Mouse (Mus musculus): ENCODE measurements around the gene Cdc5l. TPM values are rescaled to one million over a fixed set of nuclear protein-coding genes. Genes with fewer than 3 reads are reported as not detected.
A peak's percentile ranks its signal among the peaks of the same experiment; 100 is the strongest.
"Not testable (repeated sequence)": the region's sequence is repeated elsewhere in the genome, so short reads cannot be mapped to it uniquely, and the experiment has no call there.

The Cdc5l gene
- 10 to 100 TPM; 32.9 to 33.3 TPM for total RNA-seq (2021)
- long read RNA-seq, experiment 1, transcript Cdc5l-201 (16 exons, 3,027 nt): major isoform, 12 of 19 reads
- long read RNA-seq, experiment 1, partial matches to known transcripts: 7 of 19 reads
- long read RNA-seq, experiment 1, other reads (novel, unspliced or antisense): 0 of 19 reads
- long read RNA-seq, experiment 2, transcript Cdc5l-201 (16 exons, 3,027 nt): major isoform, 11 of 13 reads
- long read RNA-seq, experiment 2, partial matches to known transcripts: 2 of 13 reads
- long read RNA-seq, experiment 2, other reads (novel, unspliced or antisense): 0 of 13 reads

DNA sequence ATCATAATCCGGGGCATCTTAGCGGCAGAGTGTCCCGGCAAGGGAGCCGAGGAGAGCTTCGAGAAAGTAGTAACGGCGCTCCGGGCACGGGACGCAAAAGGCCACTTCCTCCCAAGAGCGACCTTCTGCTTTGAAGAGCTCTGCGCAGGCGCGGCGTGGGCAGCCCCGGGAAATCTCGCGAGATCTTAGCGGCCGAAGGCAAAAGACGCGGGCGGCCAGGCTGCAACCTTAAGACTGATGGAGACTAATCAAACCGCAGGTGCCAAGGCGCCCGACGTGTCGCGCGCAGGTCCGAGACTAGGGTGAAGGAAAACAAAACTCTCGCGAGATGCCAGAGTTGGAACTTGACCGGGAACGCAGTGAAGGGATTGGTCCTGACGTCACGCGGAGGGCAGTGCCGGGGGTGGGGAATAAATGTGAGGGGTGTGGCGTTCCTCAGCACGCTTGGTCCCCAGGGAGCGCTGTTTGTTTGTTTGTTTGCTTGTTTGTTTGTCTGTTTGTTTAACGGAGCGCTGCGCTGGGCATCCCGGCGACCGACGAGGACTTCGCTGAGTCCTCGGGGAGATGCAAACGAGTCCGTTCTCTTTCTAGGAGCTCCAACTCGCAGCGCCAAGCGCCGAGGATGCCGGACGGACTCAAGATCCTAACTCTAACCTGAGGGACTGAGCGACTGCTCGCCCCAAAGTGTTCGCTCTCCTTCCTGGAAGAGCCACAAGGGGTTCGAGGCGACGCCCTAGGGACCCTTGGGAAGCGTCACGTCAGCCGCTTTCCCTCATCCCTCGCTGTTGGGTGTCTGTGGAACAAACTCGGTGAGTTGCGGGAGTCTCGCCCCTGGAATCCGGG, at the start of gene Cdc5l:
TSS of gene Cdc5l (minus strand) at position 319 of the 843 bp plus-strand sequence.
- DNase-seq: peak; percentile 96

DNA sequence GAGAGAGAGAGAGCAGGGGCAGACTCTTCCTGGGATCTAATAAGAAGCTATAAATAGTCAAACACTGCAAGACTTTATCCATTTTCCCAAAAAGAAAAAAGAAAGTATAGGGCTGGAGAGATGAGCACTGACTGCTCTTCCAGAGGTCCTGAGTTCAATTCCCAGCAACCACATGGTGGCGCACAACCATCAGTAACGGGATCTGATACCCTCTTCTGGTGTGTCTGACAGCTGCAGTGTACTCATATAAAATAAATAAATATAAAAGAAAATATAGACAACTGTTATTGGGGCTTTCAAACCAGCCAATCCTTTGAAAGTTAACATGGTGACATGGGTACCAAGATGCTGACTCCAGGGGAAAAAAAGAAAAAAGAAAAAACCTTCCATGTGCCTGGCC, 46.9 kb upstream of the Cdc5l start:
- DNase-seq: no peak

DNA sequence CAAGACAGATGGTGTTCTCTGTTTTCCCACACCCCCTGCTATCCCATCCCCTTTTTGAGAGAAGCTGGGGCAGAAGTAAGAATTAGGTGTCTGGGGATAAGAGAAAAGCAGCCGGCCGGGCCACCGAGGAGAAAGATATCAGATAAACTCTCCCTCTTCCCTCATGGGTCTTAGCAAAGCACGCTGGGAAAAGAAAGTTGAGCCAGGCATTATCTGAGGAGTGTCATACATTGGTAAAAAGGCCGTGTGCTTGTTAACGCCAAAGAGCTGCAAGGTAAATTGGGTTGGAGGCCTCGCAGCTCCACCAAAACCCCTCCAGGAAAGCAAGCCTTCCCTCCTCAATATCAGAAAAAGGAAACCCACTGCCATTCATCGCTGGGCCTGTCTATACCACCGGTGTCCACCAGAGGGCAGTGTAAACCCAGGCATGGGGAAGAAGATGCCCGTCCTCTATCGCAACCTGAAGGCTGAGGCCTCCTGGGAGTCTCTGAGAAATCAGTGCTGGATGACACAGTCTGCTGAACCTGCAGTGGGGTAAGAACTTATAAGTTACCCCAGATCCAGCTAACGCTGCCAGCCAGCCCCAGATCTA, 44.8 kb upstream of the Cdc5l start:
- peak; percentile 51 for DNase-seq

DNA sequence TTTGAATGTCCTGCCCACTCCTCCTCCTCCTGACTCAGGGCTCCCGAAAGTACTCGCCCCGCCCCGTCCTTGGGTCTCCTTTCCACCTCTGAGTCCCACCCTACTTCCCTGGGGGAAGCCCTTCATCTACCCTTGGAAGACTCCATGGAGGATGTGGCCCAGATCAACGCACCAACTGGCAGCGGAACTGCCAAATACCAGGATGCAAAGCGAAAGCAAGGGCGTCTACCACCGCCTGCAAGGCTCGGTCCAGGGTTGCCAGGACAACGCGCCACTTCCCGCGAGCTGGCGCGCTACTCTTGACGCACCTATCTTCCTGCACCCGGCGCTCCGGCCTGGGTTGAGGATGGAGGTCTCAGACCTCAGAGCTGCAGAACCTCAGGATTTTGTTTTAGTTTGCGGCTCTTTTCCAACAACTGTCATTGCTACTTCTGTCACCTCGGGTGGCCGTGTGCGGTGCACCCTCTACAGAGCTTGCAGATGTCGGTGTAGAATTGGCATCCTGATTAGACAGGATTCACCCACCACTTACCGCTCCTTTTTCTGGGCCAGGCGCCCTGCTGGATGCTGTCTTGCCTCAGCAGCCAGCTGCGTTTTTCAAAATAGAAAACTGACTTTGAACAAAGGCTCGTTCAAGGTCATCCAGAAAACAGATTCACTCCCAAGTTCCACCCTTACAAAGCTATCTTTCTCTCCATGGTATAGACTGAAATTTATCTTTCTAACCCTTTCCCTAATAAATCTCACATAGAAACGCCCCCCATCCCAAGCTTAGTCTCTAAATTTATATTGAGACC, 41.3 kb upstream of the Cdc5l start, which contains the start of gene Spats1:
TSS of gene Spats1 (minus strand) at position 747 of the 797 bp plus-strand sequence.
- peak; percentile 29 for DNase-seq

DNA sequence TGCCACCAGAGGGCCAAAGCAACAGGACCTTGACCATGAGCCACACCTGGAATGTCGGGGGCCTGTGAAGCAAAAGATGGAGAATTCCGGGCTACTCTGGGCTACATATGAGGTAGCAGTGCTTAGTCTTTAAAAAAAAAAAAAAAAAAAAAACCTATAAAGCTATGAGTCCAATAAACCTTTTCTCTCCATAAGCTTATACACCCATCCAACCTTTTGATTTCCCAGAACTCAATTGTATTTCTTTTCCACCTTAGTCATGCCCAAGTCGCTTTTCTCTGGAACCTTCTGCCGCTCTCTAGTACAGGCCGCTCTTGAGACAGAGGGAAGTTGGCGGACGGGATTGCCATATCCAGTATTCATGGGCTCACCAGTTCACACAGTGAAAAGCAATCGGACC, 40.6 kb upstream of the Cdc5l start:
- no peak for DNase-seq

DNA sequence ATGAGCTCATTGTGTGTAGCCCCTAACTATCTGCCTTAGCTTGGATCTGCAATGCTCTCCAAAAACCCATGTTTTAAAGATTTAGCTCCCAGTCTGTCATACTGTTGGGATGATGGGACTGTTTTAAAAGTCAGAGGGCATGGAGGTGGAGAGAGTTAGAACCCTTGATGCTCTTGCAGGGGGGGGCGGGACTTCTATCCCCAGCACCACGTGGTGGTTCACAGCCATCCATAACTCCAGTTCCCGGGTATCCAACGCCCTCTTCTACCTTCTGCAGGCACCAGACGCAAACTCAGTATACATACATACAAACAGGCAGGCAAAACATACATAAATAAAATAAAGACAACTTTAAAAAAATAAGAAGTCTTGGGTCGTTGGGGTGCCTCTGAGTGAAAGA, 40.1 kb upstream of the Cdc5l start:
- DNase-seq: no peak

DNA sequence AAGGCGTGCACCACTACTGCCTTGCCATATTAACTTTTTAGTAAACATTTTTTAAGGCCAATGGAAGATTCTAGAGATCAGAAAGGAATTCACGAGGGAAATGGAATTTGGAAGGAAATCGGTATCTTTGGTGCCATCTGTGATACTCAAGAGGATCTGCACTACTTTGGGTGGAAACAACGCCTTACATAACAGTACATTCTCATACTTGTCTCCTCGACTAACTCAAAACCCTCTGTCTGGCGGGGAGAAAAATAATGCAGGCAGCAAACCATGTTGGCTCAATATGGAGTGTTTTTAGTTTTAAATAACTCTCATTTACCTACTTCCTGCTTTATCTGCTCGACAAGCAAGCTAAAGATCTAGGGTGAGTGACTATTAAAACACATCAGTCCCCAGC, 37.2 kb upstream of the Cdc5l start:
- DNase-seq: no peak

DNA sequence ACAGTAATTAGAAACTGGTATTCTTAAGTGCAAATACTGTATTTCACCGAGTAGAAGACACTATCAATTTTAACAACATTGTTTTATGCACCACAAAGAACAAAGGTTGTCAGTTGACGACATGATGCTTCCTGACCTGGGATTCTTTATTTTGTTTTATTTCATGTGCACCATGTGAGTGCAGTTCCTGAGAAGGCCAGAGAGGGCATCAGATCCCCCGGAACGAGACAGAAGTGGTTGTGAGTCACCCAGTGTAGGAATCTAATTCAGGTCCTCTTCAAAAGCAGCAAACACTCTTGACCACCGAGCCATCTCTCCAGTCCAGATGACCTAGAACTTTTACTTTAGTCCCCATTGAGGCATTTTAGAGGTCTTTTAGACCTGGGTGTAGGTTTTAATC, 34.8 kb upstream of the Cdc5l start:
- DNase-seq: no peak

DNA sequence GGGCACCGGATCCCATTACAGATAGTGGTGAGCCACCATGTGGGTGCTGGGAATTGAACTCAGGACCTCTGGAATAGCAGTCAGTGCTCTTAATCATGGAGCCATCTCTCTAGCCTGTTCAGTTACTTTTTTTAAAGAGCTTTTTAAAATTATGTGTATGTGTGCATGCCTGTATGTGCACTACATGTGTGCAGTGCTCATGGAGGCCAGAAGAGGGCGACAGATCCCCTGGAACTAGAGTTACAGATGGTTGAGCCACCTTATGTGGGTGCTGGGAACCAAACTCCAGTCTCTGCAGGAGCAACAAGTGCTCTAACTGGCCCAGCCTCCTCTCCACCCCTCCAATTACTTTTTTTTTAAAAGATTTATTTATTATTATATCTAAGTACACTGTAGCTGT, 33.2 kb upstream of the Cdc5l start:
- no peak for DNase-seq

DNA sequence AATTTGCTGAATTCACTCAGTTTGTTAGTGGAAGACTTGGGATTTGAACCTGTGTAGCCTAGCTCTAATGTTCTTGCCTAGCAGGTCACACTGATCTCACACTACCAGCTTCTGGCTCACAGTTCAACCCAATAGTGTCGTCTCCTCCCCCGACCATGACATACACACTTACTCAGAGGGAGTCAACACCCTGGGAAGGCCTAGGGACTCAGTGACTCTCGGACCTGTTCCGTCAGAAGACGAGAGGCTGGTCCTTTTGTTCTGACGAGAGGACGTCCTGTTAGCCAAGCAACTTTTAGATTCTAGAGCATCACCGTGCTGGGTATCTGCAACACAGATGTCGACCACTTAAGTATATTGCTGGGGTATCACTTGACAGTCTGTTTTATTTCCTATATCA, 30.7 kb upstream of the Cdc5l start:
- no peak for DNase-seq

DNA sequence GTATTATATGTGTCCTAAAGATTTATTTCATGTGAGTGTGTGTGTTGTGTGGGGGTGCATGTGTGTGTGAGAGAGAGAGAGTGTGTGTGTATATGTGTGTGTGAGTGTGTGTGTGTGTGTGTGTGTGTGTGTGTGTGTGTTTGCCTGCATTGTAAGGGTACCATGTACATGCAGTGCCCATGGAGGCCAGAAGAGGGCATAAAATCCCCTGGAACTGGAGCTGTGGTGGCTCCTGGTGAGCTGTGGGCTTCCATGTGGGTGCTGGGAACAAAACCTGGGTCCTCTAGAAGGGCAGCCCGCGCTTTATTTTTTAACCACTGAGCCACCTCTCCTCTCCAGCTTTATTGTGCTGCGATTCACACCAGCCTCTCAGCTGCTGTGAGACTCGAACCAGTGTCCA, 29.0 kb upstream of the Cdc5l start:
- no peak for DNase-seq

DNA sequence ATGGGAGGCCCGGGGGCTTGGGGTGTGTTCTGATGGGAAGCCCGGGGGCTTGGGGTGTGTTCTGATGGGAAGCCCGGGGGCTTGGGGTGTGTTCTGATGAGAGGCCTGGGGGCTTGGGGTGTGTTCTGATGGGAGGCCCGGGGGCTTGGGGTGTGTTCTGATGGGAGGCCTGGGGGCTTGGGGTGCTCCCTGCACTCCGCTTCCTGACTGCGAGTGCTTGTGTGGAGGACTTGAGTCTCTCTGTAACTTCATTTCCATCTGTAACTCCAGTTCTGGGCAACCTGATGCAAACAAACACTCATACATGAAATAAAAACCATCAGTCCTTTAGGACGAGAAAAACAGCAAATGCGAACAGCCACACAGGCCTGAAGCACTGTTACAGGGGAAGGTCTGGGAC, 25.5 kb upstream of the Cdc5l start:
- no peak for DNase-seq

DNA sequence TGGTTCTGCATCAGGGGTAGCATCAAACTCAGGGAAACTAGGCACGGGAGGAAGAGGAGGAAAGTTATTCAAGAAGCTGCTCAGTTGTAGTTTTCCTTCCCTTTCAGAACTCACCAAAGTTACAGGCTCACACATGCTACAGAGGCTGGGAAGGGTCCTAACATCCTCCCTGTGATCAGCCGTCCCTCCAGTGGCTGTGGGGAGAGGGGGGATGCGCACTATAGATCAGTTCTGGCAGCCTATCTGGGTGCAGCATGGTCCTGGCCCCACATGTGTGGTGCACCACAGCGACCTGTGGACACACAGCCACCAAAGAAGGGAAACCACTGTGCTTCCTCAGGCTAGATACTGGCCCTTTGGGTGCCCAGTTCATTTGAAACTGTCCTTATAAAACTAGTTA, 25.0 kb upstream of the Cdc5l start:
- DNase-seq: no peak

DNA sequence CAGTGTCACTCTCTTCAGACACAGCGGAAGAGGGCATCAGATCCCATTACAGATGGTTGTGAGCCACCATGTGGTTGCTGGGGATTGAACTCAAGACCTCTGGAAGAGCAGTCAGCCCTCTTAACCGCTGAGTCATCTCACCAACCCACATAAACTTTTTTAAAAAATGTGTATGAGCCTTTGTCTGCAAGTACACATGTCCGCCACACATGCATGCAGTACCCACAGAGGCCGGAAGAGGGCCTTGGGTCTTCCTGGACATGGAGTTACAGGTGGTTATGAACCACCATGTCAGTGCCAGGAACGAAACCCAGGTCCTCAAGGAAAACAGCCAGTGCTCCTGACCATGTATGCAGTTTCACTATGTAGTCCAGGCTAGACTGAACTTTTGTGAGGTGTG, 23.9 kb upstream of the Cdc5l start:
- no peak for DNase-seq

DNA sequence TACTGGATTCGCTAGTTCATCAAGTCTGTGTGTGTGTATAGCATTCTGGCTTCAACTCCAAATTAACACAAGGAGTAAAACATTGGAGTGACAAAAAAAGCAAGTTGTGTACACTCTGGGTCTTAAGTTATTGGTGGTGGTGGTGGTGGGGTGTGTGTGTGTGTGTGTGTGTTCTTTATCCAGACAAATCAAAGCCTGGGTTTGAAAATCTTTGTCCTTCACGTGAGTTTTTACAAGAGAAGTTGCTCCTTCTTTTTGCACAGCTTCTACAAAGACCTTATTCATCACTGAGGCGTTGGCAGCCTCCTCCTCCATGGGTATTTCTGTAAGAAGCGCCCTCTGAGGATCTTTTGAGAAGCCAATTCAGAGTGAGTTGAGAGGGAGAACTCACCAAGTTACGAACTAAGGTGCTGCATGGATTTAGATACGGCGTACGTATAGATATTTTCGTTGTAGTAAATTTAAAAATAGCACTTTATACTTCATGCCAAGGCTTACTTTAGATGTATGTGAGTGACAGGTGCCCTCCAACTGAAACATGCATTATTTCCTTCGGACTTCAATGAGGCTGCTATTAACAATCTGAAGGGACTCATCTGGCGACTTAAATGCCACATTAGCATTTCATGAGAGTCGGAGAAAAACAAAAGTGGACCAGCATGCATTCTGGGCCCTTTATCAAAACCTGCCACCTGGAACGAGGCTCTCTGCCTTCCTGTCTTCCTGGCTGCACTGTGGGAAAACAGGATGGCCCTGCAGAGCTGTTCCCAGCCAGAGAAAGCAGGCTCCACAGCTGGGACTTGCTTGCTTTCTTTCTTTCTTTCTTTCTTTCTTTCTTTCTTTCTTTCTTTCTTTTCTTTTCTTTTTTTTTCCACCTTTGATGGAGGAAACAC, 23.0 kb upstream of the Cdc5l start:
- no peak for DNase-seq

DNA sequence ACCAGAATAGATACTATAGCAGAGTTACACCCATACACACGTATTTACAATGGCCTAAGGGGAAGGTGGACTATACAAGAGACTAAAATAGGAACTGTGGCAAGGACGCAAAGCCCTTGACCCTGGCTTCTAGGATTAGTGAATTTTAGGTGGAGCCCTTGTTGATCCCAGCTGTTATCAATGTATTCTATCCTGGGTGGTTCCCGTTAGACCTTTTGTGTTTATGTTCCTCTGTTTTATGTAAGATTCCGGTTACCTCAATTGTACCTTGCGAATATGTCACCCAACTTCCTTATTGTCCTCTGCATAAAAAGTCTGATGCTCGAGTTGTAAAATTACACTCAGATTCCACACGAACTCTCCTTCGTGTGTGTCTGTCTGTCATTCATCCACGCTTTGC, 22.2 kb upstream of the Cdc5l start:
- not testable (repeated sequence) for DNase-seq

DNA sequence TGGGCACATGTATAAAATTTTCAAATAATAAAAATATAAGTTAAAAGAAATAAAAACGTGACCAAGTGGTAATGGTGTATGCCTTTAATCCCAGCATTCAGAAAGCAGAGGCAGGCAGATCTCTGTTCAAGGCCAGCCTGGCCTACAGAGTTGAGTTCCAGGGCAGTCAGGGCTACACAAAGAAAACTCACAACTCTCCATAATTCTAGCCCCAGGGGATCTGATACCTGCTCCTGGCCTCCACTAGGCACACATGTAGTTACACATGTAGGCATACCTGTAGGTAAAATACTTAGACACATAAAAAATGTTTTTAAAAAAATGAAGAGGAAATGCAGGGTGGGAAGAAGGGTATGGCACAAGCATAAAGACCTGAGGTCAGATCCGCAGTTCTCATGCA, 21.3 kb upstream of the Cdc5l start:
- DNase-seq: no peak

DNA sequence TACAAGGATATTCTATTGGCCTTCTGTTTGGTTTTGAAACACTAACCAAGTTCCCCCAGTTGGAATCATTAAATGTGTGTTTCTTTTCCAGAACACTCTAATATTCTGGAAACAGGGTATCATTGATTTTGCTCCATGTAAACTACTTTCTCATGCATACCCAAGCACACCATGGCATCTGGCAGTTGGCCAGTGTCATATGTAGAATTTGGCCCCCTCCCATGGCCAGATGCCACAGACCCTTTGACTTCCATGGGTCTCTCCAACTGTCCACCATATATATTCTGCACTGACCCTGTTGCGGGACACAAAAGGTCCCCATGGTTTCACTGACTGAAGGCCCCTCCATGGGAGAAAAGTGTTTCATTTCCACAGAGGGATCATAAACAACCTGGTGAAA, 18.7 kb upstream of the Cdc5l start:
- no peak for DNase-seq

DNA sequence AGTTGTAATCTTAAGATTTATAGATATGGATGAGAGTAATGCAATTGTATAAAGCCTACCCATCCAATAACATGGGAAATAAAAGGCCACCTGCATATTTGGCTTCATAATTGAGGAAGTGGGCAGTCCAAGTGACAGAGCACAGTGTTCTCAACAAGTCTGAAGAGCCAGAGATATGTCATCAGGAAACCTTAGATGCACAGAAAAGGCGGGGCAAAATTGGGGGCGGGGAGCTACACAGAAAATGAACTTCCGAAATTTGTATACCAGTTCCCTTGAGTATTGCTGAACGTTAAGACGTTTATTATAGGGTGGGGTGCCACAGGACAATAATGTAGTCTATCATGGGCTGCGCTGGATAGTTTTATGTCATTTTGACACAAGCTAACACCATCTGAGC, 16.6 kb upstream of the Cdc5l start:
- DNase-seq: no peak

DNA sequence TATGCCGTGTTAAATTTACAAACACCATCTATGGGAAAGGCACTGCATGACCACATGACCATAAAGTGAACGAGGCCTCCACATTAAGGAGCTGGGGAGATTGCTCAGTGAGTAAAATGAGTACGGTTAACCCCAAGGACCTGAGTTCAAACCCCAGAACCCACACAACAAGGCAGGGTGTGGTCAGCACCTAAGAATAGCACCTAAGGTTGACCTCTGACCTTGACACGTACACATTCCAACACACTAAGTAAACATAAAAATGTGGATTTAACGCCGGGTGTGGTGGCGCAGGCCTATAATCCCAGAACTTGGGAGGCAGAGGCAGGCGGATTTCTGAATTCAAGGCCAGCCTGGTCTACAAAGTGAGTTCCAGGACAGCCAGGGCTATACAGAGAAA, 16.0 kb upstream of the Cdc5l start:
- no peak for DNase-seq

DNA sequence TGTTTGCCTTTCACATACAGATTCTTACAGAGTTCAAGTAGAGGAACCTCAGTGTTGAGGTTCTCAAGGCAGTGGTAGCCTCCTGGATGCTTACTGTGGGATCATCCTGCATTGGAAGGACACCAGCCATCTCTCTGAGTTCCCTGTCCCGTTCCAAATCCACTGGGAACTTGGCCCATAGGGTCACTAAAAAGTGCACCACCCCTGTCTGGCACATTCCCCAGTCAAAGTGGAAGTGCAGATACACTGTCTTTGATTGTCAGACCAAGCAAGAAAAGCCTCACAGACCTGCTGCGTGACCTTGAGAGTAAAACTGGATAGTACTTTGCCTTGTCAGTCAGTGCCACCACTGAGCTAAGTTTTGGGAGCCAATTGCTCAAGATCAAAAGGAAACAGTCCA, 13.5 kb upstream of the Cdc5l start:
- no peak for DNase-seq

All from gastrocnemius, postnatal 25 days (tissue).